Mouse (Mus musculus): ENCODE measurements around the gene Foxa2.

DNA sequence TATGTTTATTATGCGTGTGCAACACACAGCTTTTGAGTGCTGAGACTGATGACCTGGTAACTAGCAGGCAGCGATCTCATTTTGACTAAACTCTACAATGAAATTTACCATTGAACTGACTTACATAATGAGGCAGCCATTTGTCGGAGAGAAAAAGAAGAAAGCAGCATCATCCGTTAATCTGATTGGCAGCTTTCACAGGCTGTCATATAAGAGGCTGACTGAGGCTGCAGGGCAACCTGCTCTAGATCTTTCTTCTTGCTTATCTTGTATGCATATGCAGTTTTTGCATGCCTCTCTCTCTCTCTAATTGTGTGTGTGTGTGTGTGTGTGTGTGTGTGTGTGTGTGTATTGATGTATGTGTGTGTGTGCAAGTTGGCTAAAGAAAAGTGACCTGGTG lies 38.4 kb upstream of the Foxa2 start:
- no peak for TF ChIP-seq POLR2A (IDR thresholded peaks at IDR 0.05; ENCODE audit: low read depth, low read length)
- TF ChIP-seq CTCF (IDR thresholded peaks at IDR 0.05; ENCODE audit: borderline replicate concordance, insufficient read depth, low read length), result no peak
